Mouse (Mus musculus) kidney, embryonic 16.5 days (tissue): ENCODE data around the gene Zfp869. TPM values are rescaled to one million over a fixed set of nuclear protein-coding genes. Genes with fewer than 3 reads are reported as not detected.
"Not testable (repeated sequence)": the region's sequence is repeated elsewhere in the genome, so short reads cannot be mapped to it uniquely, and the experiment has no call there.

Experiments used
- ATAC-seq: fragments of 200-750 bp; cut with Nextera tagmentation; 2 replicates; pipeline ENCODE4 v1.8.0; 2017; ENCODE audit warnings: moderate TSS enrichment; ENCODE audit not compliant: low FRiP score, low TSS enrichment
- H3K27ac ChIP-seq: fragments of 300-500 bp; sonication (generic); 2 replicates; pipeline ENCODE4 v1.5.1; 2014; ENCODE audit warnings: low read length
- H3K27me3 ChIP-seq: fragments of 300-500 bp; sonication (generic); 2 replicates; pipeline ENCODE4 v1.6.1; 2014; ENCODE audit warnings: low read length, control low read depth, mixed read lengths; ENCODE audit not compliant: insufficient read depth
- H3K36me3 ChIP-seq: fragments of 300-500 bp; sonication (generic); 2 replicates; pipeline ENCODE4 v1.6.1; 2014; ENCODE audit warnings: low read length, control low read depth, mixed read lengths; ENCODE audit not compliant: insufficient read depth
- H3K4me1 ChIP-seq: fragments of 300-500 bp; sonication (generic); 2 replicates; pipeline ENCODE4 v1.6.1; 2014; ENCODE audit warnings: low read length, control low read depth, mixed read lengths; ENCODE audit not compliant: insufficient read depth
- H3K4me2 ChIP-seq: fragments of 300-500 bp; sonication (generic); replicated peaks from 2 replicates; pipeline ENCODE4 v1.6.1; 2014; ENCODE audit warnings: low read depth, low read length
- H3K4me3 ChIP-seq: fragments of 300-500 bp; sonication (generic); 2 replicates; pipeline ENCODE4 v1.5.1; 2014; ENCODE audit warnings: mild to moderate bottlenecking, low read length
- H3K9ac ChIP-seq: fragments of 300-500 bp; sonication (generic); replicated peaks from 2 replicates; pipeline ENCODE4 v1.6.1; 2014; ENCODE audit warnings: low read length
- H3K9me3 ChIP-seq: fragments of 300-500 bp; sonication (generic); 2 replicates; pipeline ENCODE4 v1.6.1; 2016; ENCODE audit warnings: low read length, control low read depth
- WGBS: fragments of 180-500 bp; shearing (Covaris S2); extraction: QIAGEN DNeasy Blood & Tissue Kit; methylation state at CpG from one replicate; pipeline ENCODE4 v1.1.7; 2014; 5-methylcytosine and 5-hydroxymethylcytosine counted together
- polyA plus RNA-seq: library from polyadenylated mRNA; unstranded; fragments of >200 nt; fragmentation: Nextera tagmentation; extraction: Ambion mirVana; gene quantifications from 2 replicates; pipeline ENCODE4 v1.2.1, GENCODE M21; 2015

Zfp869 gene
- polyA plus RNA-seq: 32.9 and 35.5 TPM in 2 replicates

DNA sequence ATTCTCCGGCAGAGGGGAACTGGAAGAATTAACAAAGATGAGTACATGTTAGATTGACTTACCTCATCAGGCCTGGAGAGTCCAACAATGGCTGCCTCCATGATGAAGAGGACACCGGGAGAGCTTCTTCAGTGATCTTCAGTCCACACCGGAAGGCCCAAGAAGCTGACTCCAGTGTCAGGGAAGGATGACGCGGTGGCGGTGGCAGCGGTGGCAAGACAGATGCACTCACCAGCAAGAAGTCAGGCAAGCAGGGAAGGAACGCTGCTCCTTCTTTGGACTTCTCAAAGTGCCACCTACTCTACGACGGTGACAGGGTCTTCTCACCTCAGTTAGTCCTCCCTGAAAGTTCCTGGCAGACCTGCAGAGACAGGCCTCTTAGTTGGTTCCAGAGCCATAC is at the start of gene Zfp869:
Gene Zfp869, minus strand, starts transcription at position 101 of the 400 bp plus-strand sequence.
- not testable (repeated sequence) for H3K9me3 ChIP-seq, H3K27me3 ChIP-seq, H3K4me3 ChIP-seq, H3K9ac ChIP-seq, ATAC-seq, H3K4me2 ChIP-seq, H3K27ac ChIP-seq
- peaks cover 66% of the 10 kb centered on the region for H3K36me3 ChIP-seq
- peaks cover 13% of the 10 kb centered on the region for H3K4me1 ChIP-seq
- WGBS: 97% methylated on average over 10 of the region's 10 CpGs

DNA sequence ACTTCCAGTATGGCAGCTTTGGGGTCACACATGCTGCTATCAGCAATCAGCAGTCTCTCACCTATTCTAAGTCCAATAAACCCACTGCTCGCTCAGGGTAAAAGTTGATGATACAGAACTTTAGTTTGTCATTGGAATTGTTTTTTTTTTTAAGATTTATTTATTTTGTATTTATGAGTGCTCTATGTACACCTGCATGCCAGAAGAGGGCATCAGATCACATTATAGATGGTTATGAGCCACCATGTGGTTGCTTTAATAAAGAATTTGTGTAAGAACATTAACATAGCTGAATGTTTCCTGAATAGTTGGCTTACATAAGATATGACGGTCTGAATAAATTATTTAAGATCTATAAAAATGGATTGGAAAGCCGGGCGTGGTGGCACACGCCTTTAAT is 47.8 kb upstream of the Zfp869 start:
- no peak overlapping the region for H3K4me3 ChIP-seq
- ATAC-seq: no peak
- H3K9me3 ChIP-seq: no peaks in the 10 kb centered on the region
- no peaks in the 10 kb centered on the region for H3K4me1 ChIP-seq
- no peak overlapping the region for H3K4me2 ChIP-seq
- H3K27ac ChIP-seq: no peak overlapping the region
- no peaks in the 10 kb centered on the region for H3K27me3 ChIP-seq
- 88% methylated on average over 5 of the region's 5 CpGs for WGBS
- H3K9ac ChIP-seq: no peak overlapping the region
- peaks cover 28% of the 10 kb centered on the region for H3K36me3 ChIP-seq

- WGBS: 91% methylated on average over 2 of the region's 2 CpGs
- H3K4me3 ChIP-seq: no peak overlapping the region
- ATAC-seq: no peak
Observed at GRCm38 (mm10) chr8:69752437-69752836, 41.9 kb upstream of the Zfp869 start.

GRCm38 (mm10) chr8:69749544-69750454 is 39.3 kb upstream of the Zfp869 start, which contains the start of gene Zfp963:
Gene Zfp963 (minus strand): TSS chr8:69749970.
- H3K27ac ChIP-seq: peak within 1 kb of the TSS; percentile 99
- H3K4me3 ChIP-seq: peak within 1 kb of the TSS; percentile 78
- H3K9me3 ChIP-seq: no peaks in the 10 kb centered on the region
- no peaks in the 10 kb centered on the region for H3K27me3 ChIP-seq
- peak; percentile 99 for ATAC-seq
- H3K4me1 ChIP-seq: peaks cover 4% of the 10 kb centered on the region; the same call in 1 of the 2 replicates
- WGBS: 2% methylated on average over 48 of the region's 48 CpGs
- H3K9ac ChIP-seq: peak within 1 kb of the TSS; percentile 92
- H3K4me2 ChIP-seq: peak within 1 kb of the TSS; percentile 55
- no peaks in the 10 kb centered on the region for H3K36me3 ChIP-seq

More at GRCm38 (mm10) chr8:69752437-69752836, 41.9 kb upstream of the Zfp869 start:
- Histone ChIP-seq H3K4me2 (no peak overlapping the region), H3K4me1 (peaks cover 4% of the 10 kb centered on the region; the same call in 1 of the 2 replicates), H3K9me3 (no peaks in the 10 kb centered on the region), H3K27me3 (no peaks in the 10 kb centered on the region), H3K27ac (no peak overlapping the region), H3K9ac (no peak overlapping the region), H3K36me3 (peaks cover 10% of the 10 kb centered on the region)

- no peak overlapping the region for H3K4me2 ChIP-seq
- no peak for ATAC-seq
- peaks cover 13% of the 10 kb centered on the region; the same call in 1 of the 2 replicates for H3K36me3 ChIP-seq
- no peak overlapping the region for H3K9ac ChIP-seq
- H3K4me3 ChIP-seq: no peak overlapping the region
- H3K27me3 ChIP-seq: no peaks in the 10 kb centered on the region
- H3K27ac ChIP-seq: no peak overlapping the region
- H3K4me1 ChIP-seq: no peaks in the 10 kb centered on the region
- no peaks in the 10 kb centered on the region for H3K9me3 ChIP-seq
- WGBS: 87% methylated on average over 2 of the region's 2 CpGs
Observed at GRCm38 (mm10) chr8:69741231-69741630, 30.7 kb upstream of the Zfp869 start.

DNA sequence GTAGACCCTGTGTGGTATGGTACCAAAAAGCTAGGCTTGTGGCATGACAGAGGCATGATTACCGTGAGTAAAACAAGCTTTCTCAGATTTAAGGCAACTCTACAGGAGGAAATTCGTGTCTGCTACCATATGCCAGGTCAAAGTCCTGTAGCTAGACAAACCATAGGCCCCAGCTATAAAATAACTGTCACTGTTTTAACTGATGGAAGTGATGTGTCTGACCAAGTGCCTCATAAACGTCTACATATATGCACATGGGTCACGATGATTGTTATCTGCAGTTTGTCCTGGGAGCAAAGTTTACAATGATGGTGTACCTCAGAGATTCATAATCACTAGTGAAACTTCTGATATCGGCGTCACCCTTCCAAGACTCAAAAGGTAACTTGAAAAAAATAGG is 30.2 kb upstream of the Zfp869 start:
- Histone ChIP-seq H3K4me1 (no peaks in the 10 kb centered on the region), H3K4me2 (no peak overlapping the region), H3K9me3 (no peaks in the 10 kb centered on the region), H3K9ac (no peak overlapping the region), H3K27me3 (no peaks in the 10 kb centered on the region), H3K4me3 (no peak overlapping the region), H3K27ac (no peak overlapping the region), H3K36me3 (peaks cover 13% of the 10 kb centered on the region; the same call in 1 of the 2 replicates)
- no peak for ATAC-seq
- 87% methylated on average over 6 of the region's 6 CpGs for WGBS

GRCm38 (mm10) chr8:69735495-69735894 is 25.0 kb upstream of the Zfp869 start:
- 81% methylated on average over 1 of the region's 1 CpGs for WGBS

GRCm38 (mm10) chr8:69717232-69717580 is 6.7 kb upstream of the Zfp869 start:
- peak overlapping the region; percentile 14; the same call in 1 of the 2 replicates for H3K9ac ChIP-seq
- H3K27ac ChIP-seq: peak overlapping the region; percentile 3; the same call in 1 of the 2 replicates
- ATAC-seq: peak; percentile 12

More at GRCm38 (mm10) chr8:69735495-69735894, 25.0 kb upstream of the Zfp869 start:
- no peaks in the 10 kb centered on the region for H3K27me3 ChIP-seq
- H3K9me3 ChIP-seq: peaks cover 8% of the 10 kb centered on the region; the same call in 1 of the 2 replicates
- H3K36me3 ChIP-seq: no peaks in the 10 kb centered on the region
- H3K9ac ChIP-seq: no peak overlapping the region
- ATAC-seq: no peak
- no peak overlapping the region for H3K4me2 ChIP-seq
- H3K27ac ChIP-seq: no peak overlapping the region
- H3K4me1 ChIP-seq: no peaks in the 10 kb centered on the region
- no peak overlapping the region for H3K4me3 ChIP-seq

GRCm38 (mm10) chr8:69716403-69717231 is 6.1 kb upstream of the Zfp869 start:
- ATAC-seq: peak; percentile 100
- H3K27me3 ChIP-seq: no peaks in the 10 kb centered on the region

More at GRCm38 (mm10) chr8:69717232-69717580, 6.7 kb upstream of the Zfp869 start:
- H3K4me1 ChIP-seq: peaks cover 14% of the 10 kb centered on the region
- H3K4me2 ChIP-seq: peak overlapping the region; percentile 47
- no peaks in the 10 kb centered on the region for H3K27me3 ChIP-seq
- no peaks in the 10 kb centered on the region for H3K9me3 ChIP-seq
- H3K4me3 ChIP-seq: peak overlapping the region; percentile 75
- H3K36me3 ChIP-seq: peaks cover 10% of the 10 kb centered on the region
- 48% methylated on average over 5 of the region's 5 CpGs for WGBS

More at GRCm38 (mm10) chr8:69716403-69717231, 6.1 kb upstream of the Zfp869 start:
- peak overlapping the region; percentile 56 for H3K4me2 ChIP-seq
- peak overlapping the region; percentile 75 for H3K4me3 ChIP-seq
- H3K9me3 ChIP-seq: no peaks in the 10 kb centered on the region
- H3K27ac ChIP-seq: peak overlapping the region; percentile 99
- peak overlapping the region; percentile 92 for H3K9ac ChIP-seq
- WGBS: under 1% methylated on average over 49 of the region's 52 CpGs
- H3K36me3 ChIP-seq: peaks cover 13% of the 10 kb centered on the region
- H3K4me1 ChIP-seq: peaks cover 14% of the 10 kb centered on the region
